Mouse (Mus musculus): ENCODE measurements at regions not wholly inside any gene's neighbourhood (a gene's known extent, or its start where the extent isn't known, plus 50 kb on each side); places are given as distances from the start of the nearest gene placed in this dataset.
"Not testable (repeated sequence)": the region's sequence is repeated elsewhere in the genome, so short reads cannot be mapped to it uniquely, and the experiment has no call there.

DNA sequence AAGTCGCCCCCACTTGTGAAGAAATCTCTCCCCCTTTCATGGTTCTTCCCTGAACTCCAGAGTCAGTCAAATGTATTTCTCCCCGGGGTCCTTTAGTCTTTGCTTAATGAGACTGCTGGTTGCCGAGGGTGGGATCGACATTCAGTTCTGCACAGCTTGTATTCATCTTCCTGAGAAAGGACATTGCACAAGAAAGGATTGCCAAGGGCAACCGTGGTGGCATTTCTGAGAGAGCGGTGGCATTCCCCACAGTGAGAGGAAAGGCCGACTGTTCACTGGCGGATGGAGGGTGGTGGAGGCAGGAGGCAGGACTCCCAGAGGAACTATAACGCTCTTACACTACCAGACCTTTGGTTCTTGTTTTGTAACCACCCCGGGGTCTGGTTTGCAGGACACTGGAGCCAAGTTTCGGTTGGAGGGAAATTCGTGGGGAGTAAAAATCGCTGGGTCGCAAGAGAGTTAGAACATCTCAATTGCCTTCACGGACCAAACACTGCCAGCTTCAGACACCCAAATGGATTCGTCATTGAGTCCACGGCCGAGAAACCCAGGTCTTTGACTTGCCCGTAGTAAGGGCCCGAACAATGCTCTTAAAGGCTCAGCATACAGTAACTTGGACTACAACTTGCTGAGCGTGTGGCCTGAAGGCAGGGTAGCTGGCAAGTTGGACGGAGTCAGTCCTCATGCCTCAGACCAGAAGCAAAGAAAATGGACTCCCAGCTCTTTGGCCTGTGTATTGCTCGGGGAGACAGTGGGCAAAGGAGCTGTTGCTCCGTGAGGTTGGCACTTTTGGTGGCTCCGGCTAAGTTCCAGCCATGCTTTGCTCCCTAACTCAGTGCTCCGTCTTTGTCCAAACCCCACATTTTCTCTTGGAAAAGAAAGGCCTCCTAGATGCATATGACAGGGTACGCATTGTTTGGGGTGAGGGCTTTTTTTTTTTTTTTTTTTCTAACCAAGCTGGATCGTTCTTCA is 70.9 kb upstream of the Slc1a3 start:
- intact Hi-C loops (cut with DNase I; ENCODE audit: low total_unique reads): no loop called here

GRCm38 (mm10) chr15:8780371-8780866 is 69.9 kb upstream of the Slc1a3 start:
- no peak for DNase-seq
- intact Hi-C loops (cut with DNase I; ENCODE audit: low total_unique reads): no loop called here

More for the DNA sequence above, 70.9 kb upstream of the Slc1a3 start:
- DNase-seq: no peak

DNA sequence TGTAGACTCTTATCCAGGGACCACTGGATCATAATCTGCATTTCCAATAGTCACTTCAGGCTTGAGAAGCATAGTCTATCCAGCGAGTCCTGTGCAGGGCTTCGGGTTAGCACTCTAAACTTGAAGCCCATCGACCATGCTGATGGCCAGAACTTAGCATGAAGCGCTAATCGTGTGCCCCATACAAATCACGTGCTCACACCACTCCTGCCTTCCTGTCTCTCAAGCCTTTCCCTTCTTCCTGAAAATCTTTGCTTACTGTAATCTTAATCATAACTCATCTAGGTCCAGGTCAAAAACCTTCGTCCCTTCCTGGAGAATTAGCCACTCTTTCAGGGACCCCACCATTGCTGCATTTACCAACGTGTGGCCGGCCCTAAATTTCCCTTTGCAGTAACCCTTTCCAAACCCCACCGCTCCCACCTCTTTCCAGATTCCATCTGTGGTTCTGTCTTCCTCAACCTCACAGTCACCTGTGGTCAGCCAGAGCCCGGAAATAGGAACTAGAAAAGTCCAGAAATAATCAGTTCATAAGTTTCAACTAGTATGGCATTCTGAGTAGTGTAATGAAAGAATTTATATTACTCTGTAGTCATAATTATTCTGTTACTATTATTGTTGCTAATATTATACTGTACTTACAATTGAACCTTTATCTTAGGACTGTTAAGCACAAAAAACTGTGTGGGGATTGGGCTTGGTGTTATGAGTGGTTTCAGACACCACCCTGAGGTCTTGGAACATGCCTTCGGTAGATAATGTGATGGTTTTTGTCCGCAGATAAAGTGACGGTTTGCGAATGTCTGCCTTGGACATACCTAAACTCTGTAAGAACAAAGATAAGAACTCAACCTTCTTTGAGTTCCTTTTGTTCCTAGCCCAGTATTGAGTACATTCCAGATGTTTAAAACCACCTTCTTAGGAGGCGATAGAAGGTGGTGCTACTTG is 57.3 kb upstream of the Slc1a3 start:
- intact Hi-C loops (cut with DNase I; ENCODE audit: low total_unique reads): no loop called here
- no peak for DNase-seq

DNA sequence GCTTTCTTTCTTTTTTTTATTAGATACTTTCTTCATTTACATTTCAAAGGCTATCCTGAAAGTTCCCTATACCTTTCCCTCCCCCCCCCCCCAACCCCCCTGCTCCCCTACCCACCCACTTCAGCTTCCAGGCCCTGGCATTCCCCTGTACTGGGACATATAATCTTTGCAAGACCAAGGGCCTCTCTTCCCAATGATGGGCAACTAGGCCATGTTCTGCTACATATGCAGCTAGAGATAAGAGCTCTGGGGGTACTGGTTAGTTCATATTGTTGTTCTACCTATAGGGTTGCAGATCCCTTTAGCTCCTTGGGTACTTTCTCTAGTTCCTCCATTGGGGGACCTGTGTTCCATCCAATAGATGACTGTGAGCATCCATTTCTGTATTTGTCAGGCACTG is 55.6 kb upstream of the Slc1a3 start:
- DNase-seq: not testable (repeated sequence)

DNA sequence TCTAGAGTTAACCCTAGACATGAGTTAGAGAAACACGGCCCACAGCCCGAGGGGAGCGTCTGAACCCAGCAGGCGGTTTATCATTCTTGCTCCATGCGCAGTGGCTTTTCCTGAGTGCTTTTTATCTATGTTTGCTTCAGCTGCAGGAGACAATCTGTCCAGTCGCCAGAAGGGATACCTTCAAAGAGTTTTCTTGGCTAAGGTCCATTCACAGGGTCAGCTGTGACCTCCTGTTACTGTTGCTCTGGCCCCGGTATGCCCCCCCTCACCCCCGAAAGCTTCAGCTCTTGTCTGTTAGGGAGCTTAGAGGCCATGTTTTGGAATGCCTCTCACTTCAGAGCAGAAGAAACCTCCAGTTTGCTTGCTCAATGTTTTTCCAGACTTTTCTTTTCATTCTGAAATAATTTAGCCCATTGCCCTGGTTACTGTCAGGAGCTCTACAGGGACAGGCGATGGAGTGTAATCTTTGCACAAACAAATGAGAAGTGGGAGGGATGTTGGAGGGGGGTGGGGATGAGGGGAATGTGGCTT is 51.2 kb upstream of the Slc1a3 start:
- intact Hi-C loops (cut with DNase I; ENCODE audit: low total_unique reads): no loop called here
- DNase-seq: no peak

More for the DNA sequence above, 55.6 kb upstream of the Slc1a3 start:
- intact Hi-C loops (cut with DNase I; ENCODE audit: low total_unique reads): not testable (repeated sequence)

GRCm38 (mm10) chr15:8761132-8761531 is 50.6 kb upstream of the Slc1a3 start:
- DNase-seq: no peak
- intact Hi-C loops (cut with DNase I; ENCODE audit: low total_unique reads): no loop called here
